Mouse (Mus musculus) myocyte (in vitro differentiated cells): Measurements from ENCODE around the gene Cryl1. TPM values are rescaled to one million over a fixed set of nuclear protein-coding genes. Genes with fewer than 3 reads are reported as not detected.

Experiments
- H3K27me3 ChIP-seq: one replicate; pipeline ENCODE4 v1.6.1; 2011; ENCODE audit not compliant: control insufficient read depth, insufficient read depth, insufficient read length
- H3K36me3 ChIP-seq: one replicate; pipeline ENCODE4 v1.6.1; 2011; ENCODE audit not compliant: control insufficient read depth, insufficient read depth
- H3K4me2 ChIP-seq: one replicate; pipeline ENCODE4 v1.6.1; 2011; ENCODE audit warnings: low read depth, control low read depth
- H3K4me3 ChIP-seq: one replicate; pipeline ENCODE4 v1.5.1; 2011; ENCODE audit warnings: mild to moderate bottlenecking, control low read depth, moderate library complexity
- H3K79me2 ChIP-seq: one replicate; pipeline ENCODE4 v1.6.1; 2011; ENCODE audit not compliant: control insufficient read depth, insufficient read depth
- H3ac ChIP-seq: one replicate; pipeline ENCODE4 v1.6.1; 2011; ENCODE audit not compliant: control insufficient read depth, insufficient read length
- CEBPB ChIP-seq: IDR thresholded peaks from 2 replicates; pipeline ENCODE4 v1.6.1; 2011; ENCODE audit warnings: mild to moderate bottlenecking, moderate library complexity; ENCODE audit not compliant: poor library complexity, insufficient read depth, severe bottlenecking
- E2F4 ChIP-seq: IDR thresholded peaks from one replicate; pipeline ENCODE4 v1.6.1; 2011; ENCODE audit warnings: mild to moderate bottlenecking, control low read depth, moderate library complexity; ENCODE audit not compliant: insufficient read depth
- MAX ChIP-seq: IDR thresholded peaks from one replicate; pipeline ENCODE4 v1.6.1; 2011; ENCODE audit warnings: low read depth, mild to moderate bottlenecking, control low read depth
- MYOD1 ChIP-seq, 3 experiments: IDR thresholded peaks; one replicate each; pipeline ENCODE4 v1.6.1; 2011; ENCODE audit warnings: control low read depth in 2 of 3, low read depth in 2 of 3, mild to moderate bottlenecking in 2 of 3, moderate library complexity in 1 of 3; ENCODE audit not compliant: insufficient read length in 2 of 3, control insufficient read depth in 1 of 3
- MYOG ChIP-seq, 3 experiments: IDR thresholded peaks; one replicate each; pipeline ENCODE4 v1.6.1; 2011; ENCODE audit warnings: control low read depth in 2 of 3, low read depth in 2 of 3, mild to moderate bottlenecking in 2 of 3; ENCODE audit not compliant: insufficient read length in 2 of 3, control insufficient read depth in 1 of 3, insufficient read depth in 1 of 3
- POLR2A ChIP-seq: IDR thresholded peaks from one replicate; pipeline ENCODE4 v1.6.1; 2011; ENCODE audit warnings: low read depth, mild to moderate bottlenecking, control low read depth, moderate library complexity; ENCODE audit not compliant: insufficient read length
- POLR2AphosphoS2 ChIP-seq: IDR thresholded peaks from one replicate; pipeline ENCODE4 v1.6.1; 2011; ENCODE audit warnings: low read depth, control low read depth; ENCODE audit not compliant: insufficient read length
- REST ChIP-seq: IDR thresholded peaks from one replicate; pipeline ENCODE4 v1.6.1; 2011; ENCODE audit warnings: mild to moderate bottlenecking, control low read depth, moderate library complexity; ENCODE audit not compliant: insufficient read depth, insufficient read length
- SRF ChIP-seq: IDR thresholded peaks from one replicate; pipeline ENCODE4 v1.6.1; 2011; ENCODE audit warnings: low read depth; ENCODE audit not compliant: control insufficient read depth, insufficient read length
- TCF12 ChIP-seq: IDR thresholded peaks from one replicate; pipeline ENCODE4 v1.6.1; 2011; ENCODE audit warnings: mild to moderate bottlenecking, control low read depth; ENCODE audit not compliant: poor library complexity, insufficient read depth, severe bottlenecking
- TCF3 ChIP-seq: IDR thresholded peaks from one replicate; pipeline ENCODE4 v1.6.1; 2011; ENCODE audit warnings: low read depth, control low read depth; ENCODE audit not compliant: insufficient read length
- USF1 ChIP-seq: IDR thresholded peaks from one replicate; pipeline ENCODE4 v1.6.1; 2011; ENCODE audit warnings: low read depth, mild to moderate bottlenecking, control low read depth, moderate library complexity
- polyA plus RNA-seq: library from polyadenylated mRNA; unstranded; fragments of >200 nt; fragmentation: generic; extraction: Trizol; gene quantifications from one replicate; pipeline ENCODE4 v1.2.1, GENCODE M21; 2012; ENCODE audit warnings: missing spikeins

Gene Cryl1
- polyA plus RNA-seq, 1 experiment: 0.72 TPM

- Histone ChIP-seq H3K4me2 (peak overlapping the region; percentile 80), H3ac (no peak overlapping the region), H3K79me2 (no peaks in the 10 kb centered on the region), H3K27me3 (no peaks in the 10 kb centered on the region), H3K36me3 (no peaks in the 10 kb centered on the region), H3K4me3 (no peak overlapping the region)
- no peak for TF ChIP-seq TCF3
- no peak for TF ChIP-seq CEBPB
- TF ChIP-seq MAX: peak; percentile 34
Measured at GRCm38 (mm10) chr14:57316662-57317600, 81.4 kb downstream of the Cryl1 start.

DNA sequence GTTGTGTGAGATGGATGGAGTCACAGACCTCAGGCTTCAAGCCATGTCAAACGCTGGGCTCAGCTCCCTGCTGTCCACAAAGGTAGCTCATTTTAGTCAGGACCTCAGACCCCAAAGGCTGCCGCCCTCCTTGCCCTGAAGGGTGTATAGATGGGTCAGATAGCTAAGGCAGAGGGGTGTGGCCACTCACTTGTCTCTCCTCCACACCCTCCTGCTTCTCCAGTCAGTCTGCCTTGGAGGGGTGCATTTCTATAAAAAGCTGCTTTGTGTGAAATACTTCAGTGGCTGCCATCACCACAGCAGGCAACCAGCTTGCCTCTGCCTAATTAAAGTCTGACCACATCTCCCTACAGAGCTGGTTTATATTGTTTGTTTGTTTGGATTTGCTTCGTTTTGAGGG lies 82.4 kb downstream of the Cryl1 start:
- H3K79me2 ChIP-seq: no peaks in the 10 kb centered on the region
- no peak overlapping the region for H3ac ChIP-seq
- H3K4me3 ChIP-seq: no peak overlapping the region
- TF ChIP-seq USF1 (no peak), TCF3 (no peak), TCF12 (no peak)
- peak overlapping the region; percentile 16 for H3K4me2 ChIP-seq
- no peaks in the 10 kb centered on the region for H3K36me3 ChIP-seq
- no peaks in the 10 kb centered on the region for H3K27me3 ChIP-seq

DNA sequence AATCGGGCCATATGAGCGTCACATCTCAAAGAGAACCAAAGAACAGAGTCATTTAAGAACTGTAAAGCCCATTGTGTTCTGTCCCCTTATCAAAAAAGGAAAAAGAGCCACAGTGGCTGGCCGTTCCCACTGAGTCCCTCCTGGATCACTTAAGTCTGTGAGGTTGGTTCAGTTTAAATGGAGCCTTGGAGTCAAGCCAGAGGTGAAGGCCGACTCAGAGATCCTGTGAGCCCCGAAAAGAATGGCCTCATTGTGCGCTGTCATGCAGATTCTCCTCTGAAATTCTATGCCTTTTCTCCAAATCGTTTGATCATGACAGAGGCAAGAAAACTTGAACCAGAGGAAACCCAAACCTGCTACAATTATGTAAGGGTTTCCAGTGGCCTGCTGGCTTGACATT lies 82.8 kb downstream of the Cryl1 start:
- Histone ChIP-seq H3K36me3 (no peaks in the 10 kb centered on the region), H3K79me2 (no peaks in the 10 kb centered on the region), H3K27me3 (no peaks in the 10 kb centered on the region), H3K4me2 (peak overlapping the region; percentile 16), H3K4me3 (no peak overlapping the region), H3ac (no peak overlapping the region)
- TF ChIP-seq REST: no peak
- no peak for TF ChIP-seq MYOD1 (IDR thresholded peaks at IDR 0.05; ENCODE audit: control insufficient read depth in 1 of 3, insufficient read length in 2 of 3, low read depth in 2 of 3)
- no peak for TF ChIP-seq USF1
- TF ChIP-seq MYOG (IDR thresholded peaks at IDR 0.05; ENCODE audit: control insufficient read depth in 1 of 3, insufficient read depth in 1 of 3, insufficient read length in 2 of 3, low read depth in 2 of 3): no peak
- no peak for TF ChIP-seq E2F4
- TF ChIP-seq TCF12: no peak
- no peak for TF ChIP-seq POLR2AphosphoS2
- no peak for TF ChIP-seq POLR2A
- TF ChIP-seq CEBPB: no peak
- no peak for TF ChIP-seq TCF3
- TF ChIP-seq SRF: no peak
- no peak for TF ChIP-seq MAX

DNA sequence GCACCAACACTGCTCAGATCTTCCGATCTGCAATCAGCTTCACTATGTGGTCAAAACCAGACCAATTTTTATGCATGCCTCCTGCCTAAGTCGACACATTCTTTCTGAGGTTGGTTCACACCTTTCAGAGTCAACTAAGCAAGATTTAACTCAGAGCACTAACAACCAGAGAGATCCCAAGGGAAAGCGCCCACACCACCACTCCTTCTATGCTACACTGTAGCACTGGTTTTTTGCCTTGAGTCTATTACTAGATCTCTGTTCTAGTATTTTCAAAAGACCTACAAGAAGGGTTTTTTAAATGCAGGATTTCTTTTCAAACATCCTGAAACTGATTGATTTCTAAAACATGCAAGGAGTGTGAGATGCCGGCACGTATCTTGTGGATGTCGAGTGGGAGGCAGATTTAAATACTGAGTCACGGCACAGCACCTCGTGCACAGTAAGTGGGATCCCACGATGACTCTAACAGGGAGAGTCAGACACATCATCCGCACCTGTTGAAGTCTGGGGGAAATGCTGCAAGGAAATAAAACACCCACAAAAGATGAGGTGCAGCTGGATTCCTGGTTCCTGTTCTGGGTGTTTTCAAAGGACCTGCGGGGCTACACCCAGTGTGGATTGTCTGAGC lies 96.6 kb downstream of the Cryl1 start:
- Histone ChIP-seq H3K4me2 (no peak overlapping the region), H3ac (no peak overlapping the region), H3K79me2 (no peaks in the 10 kb centered on the region), H3K4me3 (no peak overlapping the region), H3K27me3 (no peaks in the 10 kb centered on the region), H3K36me3 (no peaks in the 10 kb centered on the region)
- TF ChIP-seq MYOD1 (IDR thresholded peaks at IDR 0.05; ENCODE audit: control insufficient read depth in 1 of 3, insufficient read length in 2 of 3, low read depth in 2 of 3) (peak in 1 of 3 experiments; percentile 39), REST (no peak), TCF12 (no peak)

GRCm38 (mm10) chr14:57300530-57300929 lies 97.8 kb downstream of the Cryl1 start:
- no peaks in the 10 kb centered on the region for H3K27me3 ChIP-seq
- no peaks in the 10 kb centered on the region for H3K36me3 ChIP-seq
- H3K79me2 ChIP-seq: no peaks in the 10 kb centered on the region
- H3K4me2 ChIP-seq: no peak overlapping the region
- TF ChIP-seq MAX (no peak), REST (no peak), TCF3 (no peak)
- no peak overlapping the region for H3ac ChIP-seq
- H3K4me3 ChIP-seq: no peak overlapping the region
